Mouse (Mus musculus) liver, adult (tissue): ENCODE data around the gene Vmp1.

Source experiments
- GATA4 ChIP-seq: IDR thresholded peaks from 2 replicates; pipeline ENCODE4 v1.6.1; 2014; ENCODE audit warnings: mild to moderate bottlenecking, low read length; ENCODE audit not compliant: insufficient replicate concordance

Gene Vmp1

DNA sequence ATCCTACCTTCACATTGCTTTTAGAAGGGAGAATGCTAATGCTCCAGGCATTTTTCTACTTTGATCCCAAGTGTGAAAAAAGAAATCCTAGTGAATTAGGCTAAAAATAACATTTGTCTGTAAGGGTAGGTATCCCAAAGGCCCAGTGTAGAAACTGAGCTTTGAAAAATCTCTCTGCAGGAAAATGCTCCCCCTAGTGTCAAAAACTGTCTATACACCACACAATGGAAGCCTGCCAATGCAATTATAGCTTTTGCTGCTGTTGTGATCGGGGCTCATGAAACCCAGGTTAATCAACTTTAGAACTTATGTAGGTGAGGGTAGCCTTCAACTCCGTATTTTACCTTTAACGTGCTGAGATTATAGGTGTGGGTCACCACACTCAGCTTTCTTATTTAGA is 30.2 kb downstream of the Vmp1 start:
- no peak for TF ChIP-seq GATA4

DNA sequence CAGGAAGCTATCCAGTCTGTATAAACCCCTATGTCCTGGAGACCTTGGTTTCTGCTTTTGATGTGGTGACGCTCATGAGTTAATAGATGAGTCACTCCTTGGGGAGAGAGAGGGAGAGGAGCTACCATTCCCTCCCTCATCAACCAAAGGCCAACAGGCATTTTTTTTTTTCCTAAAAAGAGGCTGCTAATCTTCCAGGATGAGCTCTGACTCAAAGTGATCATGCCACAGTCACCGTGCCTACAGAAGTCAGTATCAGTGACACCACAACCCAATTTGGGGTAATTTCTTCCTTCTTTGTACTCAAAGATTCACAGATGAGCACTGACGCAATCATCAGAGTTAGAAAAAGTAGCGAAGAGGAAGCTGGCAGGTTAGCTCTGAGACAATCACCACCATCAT is 31.1 kb downstream of the Vmp1 start:
- no peak for TF ChIP-seq GATA4

DNA sequence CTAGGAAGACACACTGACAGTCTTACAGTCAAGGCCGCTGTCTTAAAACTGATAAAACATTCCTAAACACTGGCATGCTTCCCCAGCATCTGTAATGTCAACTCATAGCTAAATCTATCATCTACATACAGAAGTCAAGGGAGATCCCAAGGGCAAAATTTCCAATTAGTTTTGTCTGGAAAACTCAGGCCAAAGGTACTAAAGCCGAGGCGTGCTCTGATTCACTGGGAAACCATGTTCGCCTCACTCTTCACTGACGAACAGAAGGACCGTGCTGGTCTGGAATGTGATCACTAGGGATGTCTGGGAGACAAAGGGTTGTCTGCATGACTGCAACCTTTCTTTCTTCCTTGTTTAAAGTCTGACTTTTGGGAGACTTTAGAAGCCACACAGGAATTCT is 33.0 kb downstream of the Vmp1 start:
- TF ChIP-seq GATA4, result no peak

DNA sequence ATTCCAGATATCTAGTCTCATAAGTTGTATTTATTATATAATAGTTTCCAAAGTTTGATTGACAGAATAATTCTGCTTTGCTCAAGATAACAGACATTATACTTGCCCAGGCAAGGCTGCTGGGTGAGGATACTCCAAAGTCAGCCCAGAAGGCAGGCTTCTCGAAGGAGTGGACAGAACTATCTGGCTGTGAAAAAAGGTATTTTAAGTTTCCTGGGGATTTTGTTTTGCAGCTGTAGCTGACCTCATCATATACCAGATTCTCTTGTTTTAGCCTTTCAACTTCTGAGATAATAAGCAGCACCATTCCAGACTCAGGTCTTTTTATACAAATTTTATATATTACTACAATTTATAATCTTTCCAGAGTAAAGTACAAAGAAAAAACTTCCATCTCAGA is 34.1 kb downstream of the Vmp1 start:
- no peak for TF ChIP-seq GATA4

DNA sequence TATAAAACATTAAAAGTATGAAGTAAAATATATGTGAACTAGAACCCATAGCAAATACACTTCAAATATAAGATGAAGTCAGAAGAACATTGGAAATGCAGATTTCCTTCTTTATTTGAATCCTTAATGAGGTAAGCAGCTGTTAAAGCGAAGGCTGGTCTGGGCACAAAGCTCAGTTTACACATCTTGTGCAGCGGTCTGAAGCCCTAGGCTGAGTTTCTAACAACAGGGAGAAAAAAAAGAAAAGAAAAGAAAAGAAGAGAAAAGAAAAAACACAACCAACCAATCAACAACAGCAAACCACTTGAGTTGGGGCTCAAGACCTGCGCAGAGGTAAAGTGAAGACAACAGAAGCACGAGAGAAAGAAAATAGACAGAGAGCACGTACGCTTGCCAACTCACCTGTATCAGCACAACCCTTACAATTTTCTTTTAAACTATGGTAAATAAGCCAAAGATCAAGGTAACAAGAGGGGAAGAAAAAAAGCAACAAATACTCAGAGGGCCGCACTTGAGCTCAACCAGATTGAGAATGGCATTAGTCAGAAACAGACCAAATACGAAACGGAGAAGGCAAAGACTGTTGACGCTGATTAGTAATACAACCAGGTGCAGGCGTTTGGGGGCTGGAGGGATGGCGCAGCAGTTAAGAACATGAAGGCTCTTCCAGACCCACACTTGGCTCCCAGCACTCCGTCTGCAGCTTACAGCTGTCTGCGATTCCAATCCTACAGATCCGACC is 35.8 kb downstream of the Vmp1 start:
- no peak for TF ChIP-seq GATA4

DNA sequence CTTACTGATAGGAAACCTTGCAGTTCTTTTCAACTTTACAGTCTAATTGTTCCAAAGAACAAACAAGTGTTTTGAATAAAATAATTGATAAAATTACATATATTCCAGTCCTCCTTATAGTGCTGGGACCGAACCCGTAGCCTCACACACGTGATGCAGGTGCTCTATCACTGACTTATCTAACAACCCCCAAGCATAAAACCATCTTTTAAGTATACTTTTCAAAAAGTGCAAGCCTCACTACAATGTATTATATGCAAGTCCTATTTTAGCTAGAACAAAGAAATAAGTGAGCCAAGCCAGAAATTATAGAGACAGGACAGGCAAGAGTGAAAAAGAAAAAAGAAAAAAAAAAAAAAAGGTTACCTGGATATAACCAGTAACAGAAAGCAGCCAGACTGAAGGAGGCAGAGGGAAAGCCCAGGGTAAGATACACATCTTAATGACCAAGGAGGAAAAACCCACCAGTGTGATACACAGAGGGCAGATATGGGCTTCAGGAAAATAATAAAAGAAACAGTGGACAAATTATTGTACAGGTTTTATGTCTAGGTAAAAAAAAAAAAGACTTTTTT is 36.7 kb downstream of the Vmp1 start:
- no peak for TF ChIP-seq GATA4

DNA sequence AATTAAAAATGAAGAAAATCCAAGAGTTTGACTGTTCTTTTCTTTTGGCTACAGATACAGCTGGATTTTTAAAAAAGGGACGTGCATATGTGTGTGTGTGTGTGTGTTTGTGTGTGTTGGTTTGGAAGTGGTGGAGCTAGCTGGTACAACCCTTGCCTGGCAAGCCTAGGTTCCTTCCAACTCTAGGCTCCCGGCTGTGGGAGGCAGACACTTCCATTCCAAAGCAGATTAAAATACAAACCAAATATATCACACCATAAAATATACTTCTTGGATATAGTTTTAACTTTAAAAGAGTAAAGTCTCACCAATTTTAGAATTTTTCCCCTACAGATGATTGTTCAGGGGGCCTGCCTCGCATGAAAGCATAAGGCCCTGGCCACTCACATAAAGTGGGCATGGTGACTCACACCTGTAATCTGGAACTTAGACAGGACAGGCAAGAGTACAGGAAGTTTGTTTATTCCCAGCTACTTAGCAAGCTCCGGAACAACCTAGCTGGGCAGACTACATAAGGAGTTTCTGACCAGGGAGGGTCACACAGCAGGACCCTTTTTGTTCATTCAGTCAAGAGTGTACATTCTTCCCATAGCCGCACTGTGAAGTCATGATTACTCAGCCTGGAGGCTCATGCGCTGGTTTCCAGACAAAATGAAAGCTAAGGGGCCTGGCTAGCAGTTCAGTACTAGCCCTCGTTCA is 37.4 kb downstream of the Vmp1 start:
- TF ChIP-seq GATA4, result no peak

DNA sequence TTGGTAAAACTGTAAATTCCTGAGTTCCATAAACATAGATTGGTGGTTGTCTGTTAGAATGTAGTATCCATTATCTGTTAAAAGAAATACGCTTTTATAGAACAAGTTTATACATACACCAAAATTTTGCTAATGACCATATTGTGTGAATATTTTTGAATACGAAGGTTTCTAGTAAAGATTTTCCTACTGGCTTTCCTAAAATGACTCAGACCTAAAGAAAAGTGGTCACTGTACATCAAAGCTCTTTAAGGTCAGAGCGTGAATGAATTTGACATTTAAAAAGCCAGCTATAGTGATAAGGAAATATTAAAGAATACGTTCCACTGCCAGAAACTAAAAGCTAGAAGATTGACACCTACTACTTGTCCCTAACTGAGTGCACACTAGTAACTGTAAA is 39.1 kb downstream of the Vmp1 start:
- no peak for TF ChIP-seq GATA4

DNA sequence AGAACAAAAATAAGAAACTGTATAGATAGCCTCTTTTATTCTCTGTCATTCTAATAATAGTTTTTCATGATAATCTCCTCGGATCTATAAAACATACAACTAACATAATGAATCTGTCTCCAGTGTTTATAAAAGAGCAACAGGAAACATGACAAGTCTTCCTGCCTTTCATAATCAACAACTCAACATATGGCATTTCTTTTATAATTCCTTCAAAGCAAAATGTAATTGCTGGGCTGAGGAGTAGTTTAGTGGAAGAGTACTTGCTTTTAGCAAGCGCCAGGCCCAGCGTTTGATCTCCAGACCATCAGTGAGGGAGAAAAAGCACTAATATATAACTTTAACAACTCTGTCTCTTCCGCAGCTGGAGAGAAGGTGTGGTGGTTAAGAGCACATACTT is 41.9 kb downstream of the Vmp1 start:
- TF ChIP-seq GATA4, result no peak

DNA sequence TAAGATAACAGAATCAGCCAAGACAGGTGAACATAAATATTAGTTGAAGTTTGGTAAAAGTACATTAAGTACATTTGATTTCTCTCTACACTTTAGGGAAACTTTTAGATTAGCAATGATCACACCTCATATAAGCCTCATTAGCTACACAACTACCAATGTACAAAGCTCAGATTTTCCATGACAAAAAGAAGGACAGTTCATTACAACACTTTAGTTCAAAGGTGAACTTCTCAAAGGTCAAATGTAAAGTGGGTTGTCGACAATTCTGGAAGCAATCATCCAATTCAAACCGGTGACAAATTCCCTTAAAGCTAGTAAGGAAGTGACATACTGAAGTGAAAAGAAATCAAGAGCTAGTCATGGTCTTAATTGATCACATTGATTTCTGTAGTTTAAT is 45.9 kb downstream of the Vmp1 start:
- TF ChIP-seq GATA4, result no peak

DNA sequence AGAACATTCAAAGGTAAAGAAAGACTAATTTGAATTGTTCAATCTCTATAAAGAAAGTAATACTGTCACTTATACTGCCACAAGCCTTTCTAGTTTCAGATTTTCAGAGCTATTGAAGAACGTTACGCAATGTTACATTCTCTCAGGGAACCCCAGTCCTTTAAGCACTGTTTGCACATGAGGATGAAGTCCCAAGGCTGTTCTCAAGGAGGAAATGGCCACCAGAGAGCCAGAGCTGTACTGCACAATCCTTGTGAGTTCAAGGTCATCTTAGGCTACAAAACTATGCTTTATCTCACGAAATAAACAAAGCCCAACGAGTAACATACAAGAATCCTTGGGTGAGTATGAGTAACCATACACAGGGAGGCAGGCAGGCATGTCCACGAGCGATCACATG is 49.2 kb downstream of the Vmp1 start:
- TF ChIP-seq GATA4, result no peak

DNA sequence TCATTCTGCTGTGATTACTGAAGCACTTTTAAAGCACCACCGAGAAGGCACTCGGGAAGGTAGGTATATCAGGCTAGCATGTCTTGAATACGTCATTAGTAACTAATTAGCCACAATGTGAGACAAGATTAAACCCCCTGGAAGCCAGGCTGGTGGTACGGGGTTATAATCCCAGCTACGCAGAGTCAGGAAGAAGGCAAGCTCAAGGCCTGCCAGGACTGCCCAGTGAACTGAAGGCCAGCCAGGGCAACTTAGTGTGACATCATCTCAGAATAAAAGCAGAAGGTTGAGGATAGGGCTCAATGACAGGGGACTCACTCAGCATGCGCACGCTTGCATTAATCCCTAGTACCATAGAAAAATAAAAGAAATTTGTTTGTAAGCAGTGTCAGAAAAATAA is 53.7 kb downstream of the Vmp1 start:
- no peak for TF ChIP-seq GATA4

DNA sequence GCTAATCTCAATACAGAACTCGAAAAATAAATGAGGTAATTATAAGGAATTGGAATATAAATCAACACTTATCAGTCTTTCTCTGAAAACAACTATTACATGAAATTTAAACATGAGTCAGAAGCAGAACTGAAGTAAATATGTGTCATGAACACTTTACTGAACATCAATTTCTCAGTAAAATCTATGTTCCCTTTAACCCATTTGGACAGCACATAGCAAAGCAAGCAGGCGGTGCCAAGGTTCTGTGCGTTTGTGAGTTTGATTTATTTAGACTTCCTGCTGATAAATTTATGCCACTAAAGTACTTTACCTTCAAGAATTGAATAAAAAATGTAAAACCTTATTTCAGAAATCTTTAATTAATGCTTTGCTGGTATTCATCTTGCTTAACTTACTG is 54.2 kb downstream of the Vmp1 start:
- TF ChIP-seq GATA4, result no peak

DNA sequence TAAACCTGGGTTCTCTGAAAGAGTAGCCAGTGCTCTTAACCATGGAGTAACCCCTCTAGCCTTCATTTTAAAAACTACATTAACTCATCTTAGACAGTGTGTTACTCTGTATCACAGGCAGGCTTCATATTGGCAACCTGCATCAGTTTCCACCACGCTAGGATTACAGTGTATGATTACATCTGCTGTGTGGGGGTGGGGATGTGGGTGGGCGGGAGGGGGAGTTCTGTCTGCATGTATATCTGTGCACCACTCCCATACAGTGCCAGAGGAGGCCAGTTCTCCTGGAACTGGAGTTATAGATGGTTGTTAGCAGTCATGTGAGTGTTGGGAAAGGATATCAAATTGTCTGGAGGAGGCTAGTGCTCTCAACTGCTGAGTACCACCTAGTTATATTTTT is 55.2 kb downstream of the Vmp1 start:
- no peak for TF ChIP-seq GATA4

DNA sequence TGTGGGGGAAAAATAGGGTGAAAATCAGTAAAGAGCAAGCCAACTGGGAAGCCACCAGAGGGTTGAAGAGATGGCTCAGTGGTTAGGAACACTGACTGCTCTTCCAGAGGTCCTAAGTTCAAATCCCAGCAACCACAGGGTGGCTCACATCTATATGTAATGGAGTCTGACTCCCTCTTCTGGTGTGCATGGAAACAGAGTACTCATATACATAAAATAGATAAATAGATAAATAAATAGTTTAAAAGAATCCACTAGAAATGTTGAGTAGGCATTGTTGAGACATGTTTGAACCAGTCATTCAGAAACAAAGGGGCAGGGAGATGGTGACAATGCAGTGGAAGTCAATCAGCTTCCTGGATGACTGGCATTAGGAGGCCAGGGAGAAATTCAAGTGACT is 56.0 kb downstream of the Vmp1 start:
- TF ChIP-seq GATA4, result no peak

DNA sequence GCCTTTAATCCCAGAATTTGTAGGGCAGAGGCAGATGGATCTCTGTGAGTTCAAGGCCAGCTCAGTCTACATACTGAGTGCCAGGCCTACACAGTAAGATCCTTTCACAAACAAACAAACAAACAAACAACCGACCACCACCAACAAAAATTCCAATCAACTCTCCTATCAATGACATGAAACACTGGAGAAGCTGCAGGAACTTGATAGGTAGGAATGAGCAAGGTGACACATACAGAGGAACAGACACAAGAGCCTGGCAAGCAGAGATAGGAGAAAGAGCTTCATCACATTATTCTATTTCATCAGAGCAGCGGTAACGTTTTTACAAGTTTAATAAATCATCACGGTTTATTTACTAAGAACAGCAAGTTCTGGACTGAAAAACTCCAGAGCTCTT is 56.9 kb downstream of the Vmp1 start:
- TF ChIP-seq GATA4, result no peak
